Mouse (Mus musculus) mouse trophoblast stem cell (cell line): ENCODE data around the gene Dph2.

ENCODE experiments used
- in situ Hi-C, 2 experiments: fragments of 300-500 bp; cut with MseI, MboI; formaldehyde crosslinking; loops; 2 replicates in 1 of 2; 3 replicates in 1 of 2; pipeline ENCODE4 v1.15.1; 2025

Gene Dph2

DNA sequence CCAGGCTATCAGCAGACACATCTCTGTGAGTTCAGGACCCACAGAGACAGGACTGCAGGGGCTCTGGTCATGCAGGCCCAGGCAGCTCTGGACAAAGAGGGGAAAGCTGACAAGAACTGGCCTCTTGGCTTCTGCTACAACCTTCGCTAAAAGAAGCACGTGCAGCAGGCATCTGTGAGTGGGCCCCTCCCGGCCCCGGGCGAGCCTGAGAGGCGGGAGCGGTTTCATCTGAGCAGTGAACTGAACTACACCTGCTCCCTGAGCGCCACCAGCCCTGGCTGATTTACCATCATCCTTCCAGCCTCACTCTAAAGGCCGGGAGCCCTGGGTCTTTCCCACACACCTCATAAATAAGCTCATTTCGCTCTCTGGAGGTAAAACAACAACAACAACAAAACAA, 13.5 kb downstream of the Dph2 start:
- in situ Hi-C loops = no loop called here

DNA sequence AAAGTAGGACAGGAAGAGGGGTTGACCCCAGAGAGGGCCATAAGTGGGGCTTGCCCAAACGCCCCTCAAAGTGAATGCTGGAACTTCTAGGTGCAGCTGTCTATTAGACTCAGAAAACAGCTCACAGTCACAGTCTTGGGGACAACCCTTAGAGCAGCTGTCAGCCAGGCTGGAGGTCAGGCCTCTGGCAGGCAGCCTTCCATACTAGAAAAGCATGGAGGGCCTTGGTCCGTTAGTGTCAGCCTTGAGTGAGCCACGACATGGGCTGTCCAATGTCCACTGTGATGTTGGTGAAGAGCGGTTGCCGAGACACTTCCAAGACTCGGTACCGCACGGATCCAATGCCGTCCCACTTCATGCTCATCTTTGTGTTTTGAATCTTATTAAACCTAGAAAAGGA, 18.2 kb downstream of the Dph2 start:
- in situ Hi-C loops = no loop called here

DNA sequence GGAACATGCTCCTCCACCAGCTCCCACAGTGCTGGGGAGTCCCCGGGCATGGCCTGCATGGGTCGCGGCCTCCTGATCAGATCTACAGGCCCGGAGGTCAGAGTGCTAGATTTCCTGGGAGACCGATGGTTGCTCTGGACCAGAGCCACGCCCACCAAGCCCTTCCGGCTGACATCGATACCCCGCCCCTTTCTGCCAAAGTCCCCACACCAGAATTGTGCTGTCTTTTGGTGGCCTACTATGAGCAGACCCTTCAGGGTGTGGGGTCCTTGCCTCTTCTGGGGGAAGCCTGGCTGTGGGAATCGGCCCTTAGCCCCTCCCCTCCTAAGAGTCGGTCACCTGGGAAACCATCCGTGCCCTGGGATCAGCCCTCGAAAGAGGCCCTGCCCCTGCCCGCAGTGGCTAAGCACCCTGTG, 19.4 kb downstream of the Dph2 start, which contains the start of gene Ccdc24:
Ccdc24 (minus strand) TSS at position 87 of the 416 bp plus-strand sequence.
- in situ Hi-C loops = no loop called here

DNA sequence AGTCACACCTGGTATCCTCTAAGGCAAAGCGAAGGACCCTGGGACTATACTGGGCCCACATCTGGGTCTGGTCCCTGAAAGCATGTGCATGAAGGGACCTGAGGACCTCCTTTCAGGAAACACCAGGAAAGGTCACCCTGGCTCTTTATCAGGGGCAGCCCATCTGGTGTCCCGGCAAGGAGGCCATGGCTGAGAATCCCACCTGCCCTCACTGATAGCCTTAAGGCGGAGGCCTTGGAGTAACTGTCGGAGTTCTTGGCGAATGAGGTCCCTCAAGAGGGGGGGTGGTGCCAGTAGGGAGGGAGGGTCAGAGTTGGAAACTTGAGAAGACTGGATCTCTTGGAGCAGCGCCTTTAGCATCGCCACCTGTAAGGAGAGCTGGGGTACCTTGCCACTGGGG, 20.0 kb downstream of the Dph2 start:
- in situ Hi-C loops = no loop called here

DNA sequence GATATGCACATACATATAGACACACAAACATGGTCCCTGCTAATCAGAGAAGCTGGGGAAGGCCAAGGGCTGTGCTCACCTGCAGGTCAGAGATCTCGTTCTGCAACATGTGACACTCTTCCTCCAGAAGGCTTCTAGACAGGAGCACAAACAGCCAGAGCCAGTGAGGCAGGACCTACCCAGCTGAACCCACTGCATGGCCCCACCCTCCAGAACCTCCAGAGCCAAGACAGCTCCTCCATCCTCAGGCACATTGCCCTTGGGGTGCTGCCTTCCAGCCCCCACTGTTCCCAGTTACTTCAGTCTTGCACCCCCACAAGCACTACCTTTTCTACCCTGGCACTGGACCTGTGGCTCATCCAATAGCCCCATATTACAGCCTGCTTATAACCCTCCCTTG, 21.4 kb downstream of the Dph2 start:
- in situ Hi-C loops = no loop called here

DNA sequence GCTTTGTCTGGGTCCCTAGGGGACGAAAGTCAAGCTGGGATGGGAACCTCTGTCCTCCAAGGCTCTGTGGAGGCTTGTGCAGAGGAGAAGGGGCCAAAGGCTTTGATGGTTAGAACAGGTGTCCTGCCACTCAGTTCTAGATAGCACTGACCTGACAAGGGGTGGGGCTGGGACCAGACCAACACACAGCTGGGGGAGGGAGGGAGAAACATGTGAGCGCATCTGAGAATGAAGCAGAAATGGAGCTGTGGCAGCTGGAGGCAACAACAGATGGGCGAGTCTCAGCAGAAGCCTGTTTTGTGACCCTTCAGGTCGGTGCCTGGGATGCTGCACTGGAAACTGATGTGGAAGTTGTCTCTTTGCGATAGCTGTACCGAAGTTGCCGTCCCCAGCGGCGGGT, 22.5 kb downstream of the Dph2 start:
- in situ Hi-C loops = loop anchor here in 1 of 2 experiments (5.0 kb wide), 1 partner anchor 37 kb away; the partner anchor contains the start of gene Slc6a9

DNA sequence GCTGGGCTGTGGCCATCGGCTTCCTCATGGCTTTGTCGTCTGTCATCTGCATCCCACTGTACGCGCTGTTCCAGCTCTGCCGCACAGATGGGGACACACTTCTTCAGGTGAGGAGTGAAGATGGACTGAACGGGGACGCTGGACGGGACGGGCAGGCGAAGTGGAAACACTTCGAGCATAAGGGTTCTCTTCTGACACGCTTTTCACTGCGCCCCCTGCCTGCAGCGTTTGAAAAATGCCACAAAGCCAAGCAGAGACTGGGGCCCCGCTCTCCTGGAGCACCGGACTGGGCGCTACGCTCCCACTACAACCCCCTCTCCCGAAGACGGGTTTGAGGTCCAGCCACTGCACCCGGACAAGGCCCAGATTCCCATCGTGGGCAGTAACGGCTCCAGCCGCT, 24.0 kb downstream of the Dph2 start:
- in situ Hi-C loops = loop anchor here in 1 of 2 experiments (5.0 kb wide), 1 partner anchor 36 kb away; the partner anchor contains the start of gene Slc6a9

DNA sequence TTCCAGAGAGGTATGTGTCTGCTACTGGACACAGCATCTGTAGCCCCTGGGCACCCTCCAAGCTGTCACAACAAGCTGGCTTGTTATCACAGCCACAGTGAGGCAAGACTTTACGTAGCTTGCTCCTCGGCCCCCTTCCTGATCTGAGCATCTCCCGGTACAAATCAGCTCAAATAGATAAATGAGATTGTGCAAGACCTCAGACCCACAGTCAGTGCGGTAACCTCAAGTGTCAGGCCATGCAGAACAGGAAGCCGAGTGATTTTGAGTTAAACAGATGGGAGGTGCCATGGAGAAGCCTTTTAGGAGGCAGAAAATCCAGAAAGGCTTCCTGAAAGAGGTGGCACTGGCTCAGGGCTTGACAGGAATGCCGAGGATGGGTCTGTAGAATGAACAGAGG, 24.8 kb downstream of the Dph2 start:
- in situ Hi-C loops = loop anchor here in 1 of 2 experiments (5.0 kb wide), 1 partner anchor 35 kb away; the partner anchor contains the start of gene Slc6a9

DNA sequence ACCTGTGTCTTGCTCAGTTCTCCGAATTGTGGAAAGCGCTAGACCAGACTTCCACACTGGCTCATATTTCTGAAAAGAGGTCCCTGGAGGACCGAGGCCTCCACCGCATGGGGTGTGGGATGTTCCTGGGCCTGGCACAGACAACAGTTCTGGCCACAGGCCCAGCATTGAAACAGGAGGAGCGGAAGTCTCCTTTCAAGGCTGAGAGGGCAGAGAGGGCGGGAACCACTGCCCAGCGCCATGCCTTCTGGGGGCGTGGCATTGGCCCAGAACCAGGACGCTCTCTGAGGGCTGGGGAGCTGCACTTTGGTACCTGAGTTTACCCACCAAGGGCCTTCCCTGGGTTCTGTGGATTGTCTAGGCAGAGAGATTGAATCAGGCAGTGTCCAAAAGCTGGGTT, 25.7 kb downstream of the Dph2 start:
- in situ Hi-C loops = loop anchor here in 1 of 2 experiments (5.0 kb wide), 1 partner anchor 34 kb away; the partner anchor contains the start of gene Slc6a9

DNA sequence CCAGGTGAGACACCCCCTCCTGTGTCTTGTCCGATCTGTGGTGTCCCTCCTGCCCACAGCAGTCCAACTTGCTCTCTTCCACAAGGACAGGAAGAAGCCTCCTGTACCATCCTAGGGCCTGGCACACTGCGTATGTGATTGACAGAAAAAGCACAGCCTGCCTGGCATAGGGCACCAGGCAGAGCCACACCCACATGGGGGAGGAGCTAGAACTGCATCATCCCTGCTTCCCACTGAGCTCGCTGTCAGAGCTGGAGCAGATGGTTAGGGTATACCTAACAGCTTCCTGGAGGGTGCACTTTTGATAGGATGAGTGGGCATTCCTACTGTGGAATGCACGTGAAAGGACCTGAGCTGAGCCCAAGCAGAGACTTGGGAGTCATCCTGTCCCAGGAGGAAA, 29.0 kb downstream of the Dph2 start:
- in situ Hi-C loops = no loop called here

DNA sequence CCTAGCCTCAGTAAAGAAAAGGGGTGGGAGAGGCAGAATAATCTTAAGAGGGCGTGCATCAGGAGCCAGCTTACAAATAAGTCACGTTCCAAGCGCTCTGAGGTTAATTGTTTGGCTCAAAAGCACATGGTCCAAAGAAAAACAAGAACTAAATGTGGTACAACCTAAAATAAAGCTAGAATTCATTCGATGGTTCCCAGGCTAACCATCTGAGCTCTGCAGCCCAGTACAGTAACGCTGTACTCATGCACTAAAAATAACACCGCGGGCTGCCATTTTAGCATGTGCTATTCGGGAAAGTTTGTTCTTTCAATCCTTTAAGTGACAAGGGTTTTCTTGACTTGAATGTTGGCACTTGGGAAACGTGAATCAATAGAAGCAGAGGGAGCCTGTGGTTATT, 31.3 kb downstream of the Dph2 start:
- in situ Hi-C loops = no loop called here

DNA sequence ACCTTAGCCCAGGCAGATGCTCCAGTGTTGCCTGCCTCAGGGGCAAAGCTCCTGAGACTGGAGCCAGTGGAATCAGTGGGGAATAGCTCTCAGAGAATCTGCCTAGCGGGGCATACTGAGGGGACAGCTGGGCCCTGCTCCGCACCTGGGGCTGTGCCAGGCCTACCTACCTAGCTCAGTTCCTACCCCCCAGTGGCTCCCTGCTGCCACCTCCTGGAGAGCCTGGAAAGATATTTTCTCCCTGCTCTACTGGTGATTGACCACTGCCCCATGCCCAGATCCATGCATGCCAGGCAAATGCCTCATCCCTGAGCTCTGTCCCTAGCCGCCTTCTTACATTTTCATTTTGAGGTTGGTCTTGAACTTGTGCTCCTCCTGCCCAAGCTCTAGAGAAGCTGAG, 33.0 kb downstream of the Dph2 start:
- in situ Hi-C loops = no loop called here

DNA sequence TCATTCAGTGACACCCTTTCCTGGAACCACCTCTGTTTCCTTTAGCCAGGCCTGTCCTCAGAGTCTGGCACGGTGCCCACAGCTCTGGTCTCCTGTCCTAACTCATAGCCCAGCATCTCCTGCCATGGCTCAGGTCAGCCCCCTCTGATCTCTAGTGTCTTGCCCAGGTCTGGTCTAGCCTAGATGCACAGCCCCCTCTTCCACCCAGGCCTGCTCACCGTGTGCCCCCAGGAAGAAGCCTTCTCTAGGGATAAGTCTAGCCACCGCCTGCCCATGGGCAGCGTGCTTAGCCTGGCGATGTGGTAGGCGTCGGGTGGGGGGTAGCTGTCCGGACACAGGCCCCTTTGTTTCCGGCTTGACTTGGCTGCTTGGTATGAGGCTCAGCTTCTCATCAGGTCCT, 36.7 kb downstream of the Dph2 start:
- in situ Hi-C loops = no loop called here

DNA sequence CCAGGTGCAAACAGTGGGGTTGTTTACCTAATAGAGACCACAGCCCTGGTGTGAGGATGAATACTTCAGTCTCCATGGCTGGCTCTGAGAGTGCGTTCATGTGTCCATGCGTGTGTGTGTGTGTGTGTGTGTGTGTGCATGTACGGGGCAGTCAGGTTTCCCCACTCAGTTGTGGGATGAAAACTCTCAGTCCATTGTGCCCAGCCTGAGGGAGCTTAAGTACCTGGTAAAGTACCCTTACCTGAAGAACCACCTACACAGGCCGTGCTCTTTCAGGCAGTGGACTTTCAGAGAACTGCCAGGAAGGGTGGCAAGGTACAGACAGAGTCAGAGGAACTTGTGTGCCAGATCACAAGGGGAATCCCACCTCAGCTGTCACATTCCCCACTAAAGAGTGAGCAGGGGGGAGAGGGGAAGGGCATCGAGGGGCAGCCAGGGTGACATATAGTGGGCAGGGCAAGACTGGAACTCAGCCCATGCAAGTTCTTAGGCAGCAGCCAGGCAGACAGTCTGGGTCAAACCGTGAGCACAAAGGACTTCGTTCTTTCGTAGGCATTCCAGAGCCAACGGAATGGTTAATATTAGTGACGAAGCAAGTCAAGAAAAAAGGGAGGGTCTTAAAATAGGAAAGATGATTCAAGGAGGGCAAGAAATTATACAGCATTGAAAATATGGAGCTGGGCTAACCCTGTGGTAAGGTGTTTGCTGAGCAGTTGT, 39.5 kb downstream of the Dph2 start:
- in situ Hi-C loops = no loop called here

DNA sequence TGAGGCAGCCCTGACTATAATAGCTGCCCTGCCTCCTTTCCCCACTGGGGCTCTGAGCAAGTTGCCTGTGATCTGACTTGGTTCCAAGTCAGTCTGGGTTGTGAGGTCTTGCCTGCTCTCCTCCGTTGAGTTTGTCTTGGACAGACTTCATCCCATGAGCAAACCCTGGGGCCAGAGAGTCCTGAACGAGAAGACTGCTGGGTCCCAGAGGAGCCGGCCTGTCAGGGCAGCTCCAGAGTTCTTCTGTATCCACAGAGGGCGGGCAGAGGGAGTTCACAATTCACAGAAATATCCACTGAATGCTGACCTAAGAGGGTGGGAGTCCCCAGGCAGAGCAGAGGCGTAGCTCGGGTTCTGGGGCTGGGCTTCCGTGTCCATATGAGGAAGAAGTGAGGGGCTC, 41.0 kb downstream of the Dph2 start:
- in situ Hi-C loops = no loop called here

DNA sequence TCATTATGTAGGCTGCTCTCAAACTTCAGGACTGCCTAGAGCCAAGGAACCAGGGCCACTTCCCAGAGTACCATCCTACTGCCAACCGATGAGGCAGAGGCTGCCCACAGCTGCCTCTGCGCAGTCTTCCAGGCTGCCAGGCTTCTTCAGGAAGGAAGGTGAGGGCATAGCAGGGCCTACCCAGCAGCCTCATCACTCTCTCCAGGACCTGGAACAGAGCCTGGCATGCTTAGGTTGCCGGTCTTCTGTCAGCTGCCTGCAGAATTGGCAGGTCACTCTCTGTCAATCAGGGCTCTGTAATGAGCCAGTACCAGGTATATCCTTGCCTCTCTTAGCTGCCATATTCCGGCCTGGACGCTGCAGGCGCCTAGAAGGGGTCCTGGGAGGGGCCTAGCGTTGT, 41.7 kb downstream of the Dph2 start:
- in situ Hi-C loops = no loop called here

DNA sequence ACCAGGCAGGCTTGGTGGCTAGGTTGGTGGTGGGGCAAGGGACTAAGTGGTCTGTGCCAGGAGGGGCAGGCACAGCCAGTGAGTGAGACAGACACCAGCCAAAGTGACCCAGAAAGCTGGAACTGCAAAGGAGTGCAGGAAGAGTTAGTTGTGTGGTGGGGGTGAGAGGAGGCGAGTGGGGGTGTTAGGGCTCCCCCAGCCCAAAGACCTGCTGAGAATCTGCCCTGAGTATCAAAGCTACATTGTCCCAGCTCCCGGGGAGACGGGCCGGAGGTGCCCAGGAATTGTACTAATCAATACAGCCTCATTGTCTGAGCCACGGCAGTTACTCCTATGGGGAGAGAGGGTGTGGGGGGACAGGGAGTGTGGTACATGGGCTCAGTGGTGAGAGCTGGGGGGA, 42.3 kb downstream of the Dph2 start:
- in situ Hi-C loops = no loop called here

DNA sequence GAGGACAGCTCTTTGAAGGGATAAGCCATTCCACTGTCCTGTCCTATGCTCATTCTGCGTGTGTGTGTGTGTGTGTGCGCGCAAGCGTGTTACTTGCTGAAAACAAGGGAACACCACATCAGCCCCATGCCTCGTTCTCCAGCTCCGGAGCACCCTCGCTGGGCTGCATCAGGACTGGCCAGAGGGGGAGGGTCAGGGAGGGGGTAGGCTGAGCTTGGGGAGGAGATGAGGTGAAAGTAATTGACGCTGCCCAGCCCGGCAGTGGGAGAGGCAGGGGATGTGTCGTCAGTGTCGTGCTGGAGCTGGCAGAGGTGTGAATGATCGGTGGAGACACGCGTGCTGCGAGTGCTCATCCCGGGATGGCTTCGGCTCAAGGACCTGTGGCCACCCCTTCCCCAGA, 42.8 kb downstream of the Dph2 start:
- in situ Hi-C loops = no loop called here

DNA sequence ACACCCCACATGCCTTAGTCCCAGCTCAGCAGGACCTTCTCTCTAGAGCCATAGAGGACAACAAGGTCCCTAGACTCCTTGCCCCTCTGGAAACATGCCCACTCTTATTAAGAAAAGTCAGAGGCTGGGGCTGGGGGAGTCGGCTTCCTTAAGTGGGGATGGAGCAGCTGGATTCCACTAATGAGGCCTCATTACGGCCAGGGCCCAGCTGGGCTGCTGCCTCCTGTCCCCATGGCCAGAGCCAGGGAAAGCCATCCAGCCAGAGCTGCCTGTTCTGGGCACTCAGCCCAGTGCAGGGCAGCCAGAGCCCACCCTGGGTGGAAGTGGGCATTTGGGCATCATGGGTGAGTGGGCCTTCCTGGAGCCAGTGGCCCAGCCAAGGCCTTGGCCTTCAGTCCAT, 44.8 kb downstream of the Dph2 start:
- in situ Hi-C loops = no loop called here

DNA sequence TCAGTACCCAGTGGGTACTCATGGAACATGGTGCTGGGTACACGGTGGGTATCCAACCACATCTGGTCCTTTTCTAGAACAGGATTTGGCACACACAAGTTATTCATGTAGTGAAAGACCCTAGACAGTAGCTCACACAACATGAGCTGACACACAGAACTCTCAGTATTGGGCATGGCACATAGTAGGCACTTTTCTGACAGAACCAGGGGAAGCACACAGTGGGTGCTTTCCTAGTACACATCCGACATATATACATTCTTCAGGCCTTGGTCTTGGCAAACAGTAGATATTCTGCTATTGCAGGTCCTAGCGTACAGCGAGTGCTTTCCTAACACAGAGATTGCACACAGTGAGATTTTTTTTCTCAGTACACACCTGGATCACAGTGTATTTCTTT, 45.6 kb downstream of the Dph2 start:
- in situ Hi-C loops = no loop called here

DNA sequence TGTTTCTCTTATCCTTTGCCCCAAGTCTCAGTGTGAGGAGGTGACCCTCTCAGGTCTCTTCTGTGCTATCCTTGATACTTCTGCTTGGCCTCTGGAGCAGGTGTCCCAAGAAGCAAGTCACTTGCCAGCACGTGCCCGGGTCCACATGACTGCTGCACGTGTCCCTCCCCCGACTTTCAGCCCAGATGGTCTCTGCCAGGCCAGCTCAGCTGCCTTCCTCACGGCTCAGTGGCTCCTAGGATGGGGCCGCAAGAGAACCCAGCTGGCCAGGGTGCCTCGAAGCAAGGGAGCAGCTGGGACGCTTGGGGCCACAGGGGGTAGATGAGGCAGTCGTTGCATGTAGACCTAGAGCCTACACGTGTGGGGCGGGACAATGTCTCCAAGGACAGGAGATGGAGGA, 46.5 kb downstream of the Dph2 start:
- in situ Hi-C loops = no loop called here

DNA sequence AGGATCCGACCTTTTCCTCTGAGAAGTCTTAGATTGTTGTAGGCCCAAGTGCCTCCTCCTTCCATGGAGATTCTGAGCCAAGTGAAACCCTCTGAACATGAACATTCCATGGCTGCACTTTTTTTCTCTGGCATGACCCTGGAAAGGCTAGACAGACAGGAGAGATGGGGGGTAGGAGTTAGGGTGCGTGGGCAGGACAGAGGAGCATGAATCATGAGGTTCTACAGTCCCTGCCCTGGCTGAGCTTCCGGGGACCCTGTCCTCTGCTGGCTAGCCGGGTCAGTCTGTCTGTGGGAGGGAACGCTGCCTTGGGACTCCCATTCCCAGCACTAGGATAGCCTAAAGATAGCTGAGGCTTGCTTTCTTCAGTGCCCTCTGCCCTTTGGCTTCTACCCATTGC, 47.4 kb downstream of the Dph2 start:
- in situ Hi-C loops = no loop called here

DNA sequence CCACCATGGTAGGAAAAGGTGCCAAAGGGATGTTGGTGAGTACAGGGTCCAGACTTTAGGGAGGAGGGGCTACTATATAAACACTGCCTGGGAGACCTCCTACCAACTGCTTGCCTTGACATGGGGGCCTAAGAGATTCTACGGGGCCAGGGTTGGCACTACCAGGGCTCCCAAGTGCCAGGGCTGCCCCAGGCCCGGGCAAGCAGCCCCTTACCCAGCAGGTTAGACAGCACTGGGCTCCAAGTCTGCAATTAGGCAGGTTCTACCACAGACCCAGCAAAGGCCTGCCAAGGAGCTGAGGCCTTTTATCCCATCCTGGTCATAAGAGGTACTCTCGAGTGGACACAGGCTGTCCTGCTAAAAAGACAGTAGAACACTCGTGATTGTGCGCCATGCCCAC, 48.7 kb downstream of the Dph2 start:
- in situ Hi-C loops = no loop called here

DNA sequence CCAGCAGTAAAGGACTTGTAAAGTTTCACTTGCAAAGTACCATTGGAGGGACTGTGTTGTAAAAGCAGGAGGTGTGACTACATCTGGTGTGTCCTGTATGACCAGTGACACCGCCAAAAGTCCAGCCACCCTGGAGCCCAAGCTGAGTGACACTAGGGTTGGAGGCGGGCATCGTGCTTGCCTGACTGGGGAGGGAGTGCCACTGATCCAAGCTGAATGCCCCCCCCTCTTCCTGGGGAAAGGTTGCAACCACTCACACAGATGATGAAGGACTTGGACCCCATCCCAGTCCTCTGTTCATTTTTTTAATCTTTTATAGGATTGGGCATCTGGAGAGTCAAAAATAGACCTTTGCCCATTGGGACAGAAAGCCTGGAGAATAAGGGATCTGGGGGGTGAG, 50.3 kb downstream of the Dph2 start:
- in situ Hi-C loops = no loop called here
